Comparison of ENCODE assay signal across 15 mouse cellular contexts in the genomic region with DNA sequence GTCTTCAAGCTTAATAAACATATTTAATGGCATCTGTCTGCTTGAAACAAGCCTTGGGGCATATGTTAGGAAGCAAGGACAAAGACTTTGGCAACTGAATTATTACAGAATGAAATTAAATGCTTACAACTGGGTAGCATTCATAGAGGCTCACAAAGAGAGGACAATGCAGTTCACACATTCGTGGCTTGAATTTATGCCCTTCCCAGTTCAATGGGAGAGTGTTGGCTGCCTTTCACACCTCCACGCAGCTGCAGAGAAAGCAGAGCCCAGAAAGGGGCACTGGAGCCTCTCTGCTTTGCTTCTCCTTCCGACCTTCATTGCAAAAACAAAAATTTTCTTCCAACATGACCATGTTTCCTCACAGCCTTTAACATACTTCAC.
DNase-seq lines count a peak whose midpoint lies in the region; ATAC-seq and TF ChIP-seq lines count a peak whose summit lies in the region.
"Had no signal": no experiment of that assay in that cellular context is flagged by ENCODE, and none has a peak within 500 bp of the region (broad histone marks: within the 10 kb centered on the region; RNA-seq: fewer than 3 reads in every experiment).

No protein-coding gene starts in this region.

- no peak for TF ChIP-seq CTCF in stomach, postnatal 0 days (IDR thresholded peaks at IDR 0.05; ENCODE audit: low read depth)

- H3K4me3 ChIP-seq in neural tube, embryonic 11.5 days (ENCODE audit: low read depth, low read length) = no peak overlapping the region
- no peak overlapping the region for H3K4me3 ChIP-seq in midbrain, embryonic 10.5 days
- H3K4me3 ChIP-seq in neural tube, embryonic 15.5 days (replicated peaks) = no peak overlapping the region
- H3K4me3 ChIP-seq in intestine, embryonic 16.5 days (ENCODE audit: low read length) = no peak overlapping the region
- H3K4me3 ChIP-seq in stomach, postnatal 0 days (ENCODE audit: low read depth, low read length) = no peak overlapping the region
- H3K4me3 ChIP-seq: erythroblast, embryonic 14.5 days; heart, embryonic 13.5 days had no signal

- 0 out of 2 replicates have a peak overlapping the region, but pooled peaks have one; percentile 46 for H3K27ac ChIP-seq in neural tube, embryonic 11.5 days (ENCODE audit: low read depth, low read length)
- H3K27ac ChIP-seq in midbrain, embryonic 10.5 days (replicated peaks) = peak overlapping the region; percentile 42; the same call in 1 of the 2 replicates
- no peak overlapping the region; the same call in 1 of the 2 replicates for H3K27ac ChIP-seq in neural tube, embryonic 15.5 days (replicated peaks)
- H3K27ac ChIP-seq in intestine, embryonic 16.5 days (ENCODE audit: low read length) = no peak overlapping the region
- no peak overlapping the region for H3K27ac ChIP-seq in stomach, postnatal 0 days (replicated peaks)
- H3K27ac ChIP-seq: heart, embryonic 13.5 days had no signal

- no peaks in the 10 kb centered on the region for H3K27me3 ChIP-seq in neural tube, embryonic 11.5 days (ENCODE audit: control insufficient read depth, insufficient read depth, low read length)
- no peaks in the 10 kb centered on the region for H3K27me3 ChIP-seq in midbrain, embryonic 10.5 days (ENCODE audit: low read depth, poor library complexity, severe bottlenecking)
- no peaks in the 10 kb centered on the region for H3K27me3 ChIP-seq in neural tube, embryonic 15.5 days (replicated peaks)
- H3K27me3 ChIP-seq in intestine, embryonic 16.5 days (replicated peaks; ENCODE audit: control insufficient read depth, insufficient read depth, low read length) = no peaks in the 10 kb centered on the region
- no peaks in the 10 kb centered on the region for H3K27me3 ChIP-seq in stomach, postnatal 0 days (ENCODE audit: control insufficient read depth, insufficient read depth, low read length)
- H3K27me3 ChIP-seq: heart, embryonic 13.5 days had no signal

- no peak overlapping the region for H3K4me2 ChIP-seq in neural tube, embryonic 11.5 days (ENCODE audit: low read depth)
- no peak overlapping the region for H3K4me2 ChIP-seq in neural tube, embryonic 15.5 days
- H3K4me2 ChIP-seq in intestine, embryonic 16.5 days (ENCODE audit: low read depth, low read length) = no peak overlapping the region
- H3K4me2 ChIP-seq in stomach, postnatal 0 days (replicated peaks; ENCODE audit: low read depth) = no peak overlapping the region
- H3K4me2 ChIP-seq: heart, embryonic 13.5 days; liver, embryonic 11.5 days had no signal

- H3K36me3 ChIP-seq in neural tube, embryonic 11.5 days (ENCODE audit: control insufficient read depth, insufficient read depth, low read length) = no peaks in the 10 kb centered on the region
- no peaks in the 10 kb centered on the region for H3K36me3 ChIP-seq in midbrain, embryonic 10.5 days
- H3K36me3 ChIP-seq in neural tube, embryonic 15.5 days = no peaks in the 10 kb centered on the region
- H3K36me3 ChIP-seq in intestine, embryonic 16.5 days (ENCODE audit: control insufficient read depth, insufficient read depth, low read length) = no peaks in the 10 kb centered on the region
- no peaks in the 10 kb centered on the region for H3K36me3 ChIP-seq in stomach, postnatal 0 days (ENCODE audit: control insufficient read depth, insufficient read depth, low read length)
- H3K36me3 ChIP-seq: heart, embryonic 13.5 days had no signal

- WGBS in neural tube, embryonic 11.5 days = 22% methylated on average over 3 of the region's 3 CpGs
- WGBS in midbrain, embryonic 10.5 days = 61% methylated on average over 3 of the region's 3 CpGs
- 11% methylated on average over 3 of the region's 3 CpGs for WGBS in neural tube, embryonic 15.5 days
- WGBS in intestine, embryonic 16.5 days = 36% methylated on average over 3 of the region's 3 CpGs
- WGBS in stomach, postnatal 0 days = 28% methylated on average over 3 of the region's 3 CpGs

- ATAC-seq in neural tube, embryonic 11.5 days (ENCODE audit: insufficient read depth, low FRiP score, low TSS enrichment) = peak; percentile 60; the same call in 1 of the 2 replicates
- peak; percentile 72; the same call in 1 of the 2 replicates for ATAC-seq in neural tube, embryonic 15.5 days (ENCODE audit: low FRiP score)
- ATAC-seq in intestine, embryonic 16.5 days = no peak
- no peak for ATAC-seq in stomach, postnatal 0 days (ENCODE audit: low FRiP score, low TSS enrichment)
- ATAC-seq: lung, postnatal 0 days had no signal

- peaks cover 3% of the 10 kb centered on the region; the same call in 1 of the 2 replicates for H3K4me1 ChIP-seq in neural tube, embryonic 11.5 days (ENCODE audit: control insufficient read depth, insufficient read depth, low read length)
- H3K4me1 ChIP-seq in midbrain, embryonic 10.5 days = peaks cover 16% of the 10 kb centered on the region; the same call in 1 of the 2 replicates
- peaks cover 3% of the 10 kb centered on the region; the same call in 1 of the 2 replicates for H3K4me1 ChIP-seq in neural tube, embryonic 15.5 days
- no peaks in the 10 kb centered on the region for H3K4me1 ChIP-seq in intestine, embryonic 16.5 days (ENCODE audit: control insufficient read depth, insufficient read depth, low read length)
- H3K4me1 ChIP-seq in stomach, postnatal 0 days (replicated peaks; ENCODE audit: control insufficient read depth, insufficient read depth) = no peaks in the 10 kb centered on the region
- H3K4me1 ChIP-seq: heart, embryonic 13.5 days had no signal

- TF ChIP-seq EP300 in stomach, postnatal 0 days (optimal IDR thresholded peaks at IDR 0.05) = no peak

- peak; percentile 6 to 22 for DNase-seq in cerebellum, postnatal 10 days
- no peak for DNase-seq in cerebellum, adult 11 months
- peak; percentile 35 for DNase-seq in neural tube, embryonic 11.5 days (ENCODE audit: low spot score)
- DNase-seq in neural tube, embryonic 10.5 days (ENCODE audit: extremely low spot score, low spot score) = no peak
- DNase-seq in midbrain, embryonic 10.5 days (ENCODE audit: low spot score) = no peak
- no peak for DNase-seq in stomach, postnatal 0 days (ENCODE audit: low spot score)
- DNase-seq: adrenal gland, adult 8-10 months; cerebellum, postnatal 36 days; kidney, postnatal 14 days had no signal

- no peak overlapping the region for H3K9ac ChIP-seq in neural tube, embryonic 11.5 days (ENCODE audit: low read length)
- H3K9ac ChIP-seq in neural tube, embryonic 15.5 days (replicated peaks) = no peak overlapping the region
- H3K9ac ChIP-seq in intestine, embryonic 16.5 days (ENCODE audit: low read depth, low read length) = no peak overlapping the region
- H3K9ac ChIP-seq in stomach, postnatal 0 days (ENCODE audit: low read length) = no peak overlapping the region
- H3K9ac ChIP-seq: heart, embryonic 13.5 days had no signal

- no peaks in the 10 kb centered on the region for H3K9me3 ChIP-seq in neural tube, embryonic 11.5 days (ENCODE audit: control insufficient read depth, low read length)
- H3K9me3 ChIP-seq in midbrain, embryonic 10.5 days (replicated peaks) = no peaks in the 10 kb centered on the region
- H3K9me3 ChIP-seq in neural tube, embryonic 15.5 days (replicated peaks) = no peaks in the 10 kb centered on the region
- no peaks in the 10 kb centered on the region for H3K9me3 ChIP-seq in intestine, embryonic 16.5 days (ENCODE audit: control insufficient read depth, low read length)
- no peaks in the 10 kb centered on the region for H3K9me3 ChIP-seq in stomach, postnatal 0 days (ENCODE audit: control insufficient read depth, low read length)
- H3K9me3 ChIP-seq: heart, embryonic 13.5 days had no signal

Comparison
In these comparisons a context has a peak if more than half of its experiments do, and no peak if none do; other contexts are left out.
1. DNase-seq: peak in cerebellum, postnatal 10 days (2 of 2) and neural tube, embryonic 11.5 days (single experiment); none in cerebellum, adult 11 months (single experiment), neural tube, embryonic 10.5 days (single experiment), midbrain, embryonic 10.5 days (single experiment) and stomach, postnatal 0 days (single experiment).
2. H3K27ac ChIP-seq: peak in neural tube, embryonic 11.5 days (single experiment) and midbrain, embryonic 10.5 days (single experiment); none in neural tube, embryonic 15.5 days (single experiment), intestine, embryonic 16.5 days (single experiment) and stomach, postnatal 0 days (single experiment).
3. ATAC-seq: peak in neural tube, embryonic 11.5 days (single experiment) and neural tube, embryonic 15.5 days (single experiment); none in intestine, embryonic 16.5 days (single experiment) and stomach, postnatal 0 days (single experiment).